Mouse (Mus musculus) liver, embryonic 14.5 days (tissue): ENCODE measurements around the gene Rora. TPM values are rescaled to one million over a fixed set of nuclear protein-coding genes. Genes with fewer than 3 reads are reported as not detected.

ENCODE experiments used
- ATAC-seq: fragments of 200-750 bp; cut with Nextera tagmentation; 2 replicates; pipeline ENCODE4 v1.8.0; 2017; ENCODE audit warnings: moderate number of reproducible peaks, mild to moderate bottlenecking, moderate library complexity; ENCODE audit not compliant: insufficient read depth
- DNase-seq, 3 experiments: peaks; one replicate each; pipeline ENCODE4 v3.0.0-alpha.2; 2012 to 2013; ENCODE audit warnings: low read depth in 3 of 3, low spot score in 3 of 3
- H3K27ac ChIP-seq: fragments of 300-500 bp; sonication (generic); 2 replicates; pipeline ENCODE4 v1.5.1; 2014; ENCODE audit warnings: moderate library complexity, mild to moderate bottlenecking, control low read depth, inconsistent platforms
- H3K27me3 ChIP-seq: fragments of 300-500 bp; sonication (generic); 2 replicates; pipeline ENCODE4 v1.6.1; 2014; ENCODE audit warnings: mild to moderate bottlenecking, low read length, moderate library complexity; ENCODE audit not compliant: control insufficient read depth, insufficient read depth
- H3K36me3 ChIP-seq: fragments of 300-500 bp; sonication (generic); replicated peaks from 2 replicates; pipeline ENCODE4 v1.6.1; 2014; ENCODE audit warnings: low read depth; ENCODE audit not compliant: control insufficient read depth, insufficient read depth
- H3K4me1 ChIP-seq, 2 experiments: fragments of 200-500 bp in 1 of 2; fragments of 300-500 bp in 1 of 2; sonication (generic) in 1 of 2; replicated peaks; 2 replicates each; pipeline ENCODE4 v1.6.1; 2012 to 2014; ENCODE audit warnings: antibody characterized with exemption in 1 of 2, inconsistent platforms in 1 of 2, low read length in 1 of 2; ENCODE audit not compliant: control insufficient read depth in 2 of 2, insufficient read depth in 2 of 2
- H3K4me2 ChIP-seq: fragments of 300-500 bp; sonication (generic); 2 replicates; pipeline ENCODE4 v1.6.1; 2014; ENCODE audit warnings: low read depth, mild to moderate bottlenecking, control low read depth, moderate library complexity
- H3K4me3 ChIP-seq, 2 experiments: fragments of 200-500 bp in 1 of 2; fragments of 300-500 bp in 1 of 2; sonication (generic) in 1 of 2; 2 replicates each; pipeline ENCODE4 v1.5.1; 2012 to 2014; ENCODE audit warnings: low read depth in 2 of 2, low read length in 2 of 2, mild to moderate bottlenecking in 2 of 2, control low read depth in 1 of 2, inconsistent platforms in 1 of 2, moderate library complexity in 1 of 2; ENCODE audit not compliant: insufficient read depth in 1 of 2
- H3K9ac ChIP-seq: fragments of 300-500 bp; sonication (generic); replicated peaks from 2 replicates; pipeline ENCODE4 v1.6.1; 2014; ENCODE audit warnings: mild to moderate bottlenecking, control low read depth, moderate library complexity
- H3K9me3 ChIP-seq: fragments of 300-500 bp; sonication (generic); 2 replicates; pipeline ENCODE4 v1.6.1; 2016; ENCODE audit warnings: low read length, mixed read lengths; ENCODE audit not compliant: control insufficient read depth
- CTCF ChIP-seq: IDR thresholded peaks from 2 replicates; pipeline ENCODE4 v1.5.1; 2016; ENCODE audit warnings: antibody characterized with exemption, low read depth, control low read depth
- EP300 ChIP-seq: IDR thresholded peaks from 2 replicates; pipeline ENCODE4 v1.6.1; 2016; ENCODE audit warnings: antibody characterized with exemption, low read depth
- WGBS: fragments of 180-500 bp; shearing (Covaris S2); extraction: QIAGEN DNeasy Blood & Tissue Kit; methylation state at CpG from one replicate; pipeline ENCODE4 v1.1.7; 2014; ENCODE audit not compliant: insufficient replicate concordance; 5-methylcytosine and 5-hydroxymethylcytosine counted together
- polyA plus RNA-seq, 2 experiments: library from polyadenylated mRNA; depleted of rRNA in 1 of 2; stranded (reverse) in 1 of 2; unstranded in 1 of 2; fragments of >200 nt; fragmentation: Nextera tagmentation in 1 of 2; extraction: Ambion mirVana in 1 of 2; gene quantifications; 2 replicates each; pipeline versions ENCODE4 v1.2.1 to v1.2.3; 2012 to 2014

Rora gene
- polyA plus RNA-seq, 2 experiments, result 0.85 to 2.9 TPM

DNA sequence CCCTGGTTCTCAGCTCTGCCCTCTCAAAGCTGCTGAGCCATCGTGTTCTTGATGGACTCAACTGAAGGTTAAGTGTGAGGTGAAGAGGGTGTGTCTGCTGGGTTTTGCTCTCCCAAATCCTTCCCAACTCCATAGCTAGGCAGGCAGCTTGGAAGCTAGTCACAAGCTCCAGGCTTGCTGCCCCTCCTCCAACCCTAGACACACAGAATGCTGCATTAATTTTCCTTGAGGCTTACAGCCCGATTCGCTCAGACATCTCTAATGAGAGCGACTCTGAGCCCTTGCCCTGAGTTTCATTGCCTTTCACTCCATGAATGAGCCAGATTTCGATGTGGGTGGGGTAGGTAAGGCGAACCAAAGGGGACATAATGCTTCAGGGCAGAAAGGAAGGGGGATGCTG, 705.2 kb downstream of the Rora start:
- no peak overlapping the region for H3K9ac ChIP-seq
- DNase-seq (no peak), ATAC-seq (no peak)
- 62% methylated on average over 6 of the region's 6 CpGs for WGBS
- H3K4me2 ChIP-seq, result no peak overlapping the region
- no peaks in the 10 kb centered on the region for H3K4me1 ChIP-seq
- TF ChIP-seq CTCF (no peak), EP300 (no peak)
- H3K4me3 ChIP-seq, result no peak overlapping the region
- no peaks in the 10 kb centered on the region for H3K36me3 ChIP-seq
- H3K27me3 ChIP-seq, result no peaks in the 10 kb centered on the region
- H3K9me3 ChIP-seq, result no peaks in the 10 kb centered on the region
- H3K27ac ChIP-seq, result no peak overlapping the region

DNA sequence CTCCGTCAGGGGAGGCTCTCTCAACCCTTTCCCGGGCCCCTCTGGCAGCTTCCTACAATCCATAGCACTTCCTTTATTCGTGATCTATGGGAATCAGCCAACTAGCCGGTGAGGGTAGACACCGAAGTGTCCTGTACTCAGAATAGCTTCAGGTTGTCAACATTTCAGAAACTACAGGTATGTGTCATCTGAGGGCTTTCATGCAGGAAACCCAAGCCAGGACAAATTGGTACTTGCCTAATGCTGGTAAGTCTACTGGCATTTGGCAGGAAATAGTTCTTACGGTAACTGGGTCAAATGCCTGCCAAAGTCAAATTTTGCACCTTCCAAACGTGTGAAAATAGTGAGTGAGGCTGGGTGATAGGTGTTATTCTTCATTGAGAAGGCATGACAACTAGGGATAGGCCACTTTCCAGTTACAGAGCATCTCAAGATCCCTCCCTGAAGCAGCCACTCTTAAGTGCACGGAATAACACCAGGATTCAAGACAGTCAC, 708.4 kb downstream of the Rora start:
- Histone ChIP-seq H3K4me1 (no peaks in the 10 kb centered on the region), H3K4me2 (no peak overlapping the region), H3K9me3 (no peaks in the 10 kb centered on the region), H3K36me3 (no peaks in the 10 kb centered on the region), H3K4me3 (no peak overlapping the region), H3K27ac (no peak overlapping the region), H3K9ac (no peak overlapping the region), H3K27me3 (no peaks in the 10 kb centered on the region)
- 65% methylated on average over 8 of the region's 8 CpGs for WGBS
- ATAC-seq, result no peak
- no peak for TF ChIP-seq CTCF
- no peak for TF ChIP-seq EP300
- no peak for DNase-seq

DNA sequence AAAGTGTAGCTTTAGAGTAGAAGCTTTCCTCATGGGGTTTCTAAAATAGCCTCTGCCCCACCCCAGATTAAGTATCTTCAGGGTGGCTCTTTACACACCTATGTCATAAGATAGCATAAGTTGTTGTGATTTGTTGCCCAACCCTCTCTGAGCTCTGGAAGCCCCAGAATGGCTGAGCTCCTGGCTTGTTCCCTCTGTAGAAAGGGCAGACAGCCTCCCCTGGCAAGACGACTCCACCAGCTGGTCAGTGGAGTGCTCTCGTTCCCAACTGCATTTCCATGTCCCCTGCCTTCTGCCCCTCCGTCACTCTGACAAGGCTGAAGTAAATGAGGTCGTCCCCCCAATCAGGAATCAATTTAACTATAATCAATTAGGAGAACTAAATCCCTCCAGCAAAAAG, 709.2 kb downstream of the Rora start:
- Histone ChIP-seq H3K4me1 (no peaks in the 10 kb centered on the region), H3K36me3 (no peaks in the 10 kb centered on the region), H3K4me3 (no peak overlapping the region), H3K27me3 (no peaks in the 10 kb centered on the region), H3K9me3 (no peaks in the 10 kb centered on the region), H3K4me2 (no peak overlapping the region), H3K9ac (no peak overlapping the region), H3K27ac (no peak overlapping the region)
- no peak for TF ChIP-seq CTCF
- no peak for TF ChIP-seq EP300
- no peak for ATAC-seq
- DNase-seq, result no peak
- WGBS, result 49% methylated on average over 4 of the region's 4 CpGs

DNA sequence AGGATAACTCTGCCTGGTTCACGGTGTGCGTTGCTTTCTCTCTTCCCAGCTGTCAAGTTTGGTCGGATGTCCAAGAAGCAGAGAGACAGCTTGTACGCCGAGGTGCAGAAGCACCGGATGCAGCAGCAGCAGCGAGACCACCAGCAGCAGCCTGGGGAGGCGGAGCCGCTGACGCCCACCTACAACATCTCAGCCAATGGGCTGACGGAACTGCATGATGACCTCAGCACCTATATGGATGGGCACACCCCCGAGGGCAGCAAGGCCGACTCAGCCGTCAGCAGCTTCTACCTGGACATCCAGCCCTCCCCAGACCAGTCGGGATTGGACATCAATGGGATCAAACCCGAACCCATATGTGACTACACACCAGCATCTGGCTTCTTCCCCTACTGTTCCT, 710.5 kb downstream of the Rora start:
- H3K9ac ChIP-seq, result no peak overlapping the region
- 57% methylated on average over 16 of the region's 16 CpGs for WGBS
- H3K4me2 ChIP-seq, result no peak overlapping the region
- no peak for DNase-seq
- no peak overlapping the region for H3K27ac ChIP-seq
- H3K36me3 ChIP-seq, result no peaks in the 10 kb centered on the region
- no peak for ATAC-seq
- H3K4me1 ChIP-seq, result no peaks in the 10 kb centered on the region
- TF ChIP-seq EP300, result no peak
- no peak for TF ChIP-seq CTCF
- H3K27me3 ChIP-seq, result no peaks in the 10 kb centered on the region
- no peak overlapping the region for H3K4me3 ChIP-seq
- H3K9me3 ChIP-seq, result no peaks in the 10 kb centered on the region

DNA sequence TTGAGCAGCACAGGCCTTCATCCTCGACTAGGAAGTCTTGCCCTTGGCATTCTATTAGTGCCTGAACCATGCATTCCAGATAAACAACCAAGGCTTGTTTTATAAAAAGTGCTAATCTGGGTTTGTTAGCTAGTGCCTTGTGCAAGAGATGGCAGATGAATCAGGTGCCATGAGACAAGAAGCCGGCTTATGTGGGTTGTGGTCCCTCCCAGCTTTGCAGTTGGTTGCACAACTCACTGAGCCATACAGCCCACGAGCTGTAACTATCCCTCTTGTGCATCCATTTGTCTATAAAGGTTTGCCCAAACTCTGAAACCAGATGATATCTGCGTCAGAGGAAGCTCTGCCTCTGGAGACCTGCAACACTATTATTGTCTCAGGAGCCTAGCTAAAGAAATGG, 713.5 kb downstream of the Rora start:
- ATAC-seq, result no peak

More for the DNA sequence above, 713.5 kb downstream of the Rora start:
- TF ChIP-seq CTCF (no peak), EP300 (no peak)
- no peak overlapping the region for H3K9ac ChIP-seq
- WGBS, result 36% methylated on average over 4 of the region's 4 CpGs
- H3K4me1 ChIP-seq, result no peaks in the 10 kb centered on the region
- H3K36me3 ChIP-seq, result no peaks in the 10 kb centered on the region
- no peak overlapping the region for H3K27ac ChIP-seq
- H3K27me3 ChIP-seq, result no peaks in the 10 kb centered on the region
- H3K4me2 ChIP-seq, result no peak overlapping the region
- no peak overlapping the region for H3K4me3 ChIP-seq
- DNase-seq, result no peak
- no peaks in the 10 kb centered on the region for H3K9me3 ChIP-seq
